Mouse (Mus musculus) left cerebral cortex, postnatal 36 days (tissue): Measurements from ENCODE around the gene Gm2a. TPM values are rescaled to one million over a fixed set of nuclear protein-coding genes. Genes with fewer than 3 reads are reported as not detected.
A peak's percentile ranks its signal among the peaks of the same experiment; 100 is the strongest.

Experiments used
- DNase-seq, 2 experiments: peaks; one replicate each; pipeline ENCODE4 v3.0.0; 2021 to 2022; ENCODE audit warnings: low spot score in 2 of 2, mixed read lengths in 1 of 2
- intact Hi-C: fragments of 180-260 bp; cut with DNase I; formaldehyde crosslinking; loops from one replicate; pipeline ENCODE4 v1.15.1; 2025
- total RNA-seq, 2 experiments: library from RNA; stranded (reverse); gene quantifications; 2 replicates each; pipeline ENCODE4 v1.2.3; 2021

Gene Gm2a
- total RNA-seq, result 10 to 100 TPM; 34.3 to 41.6 TPM

- intact Hi-C loops, result no loop called here
- DNase-seq, result peak; percentile 90 to 91
Observed at GRCm38 (mm10) chr11:55097463-55098188, at the start of gene Gm2a. Gene Gm2a (plus strand): TSS chr11:55098115.

DNA sequence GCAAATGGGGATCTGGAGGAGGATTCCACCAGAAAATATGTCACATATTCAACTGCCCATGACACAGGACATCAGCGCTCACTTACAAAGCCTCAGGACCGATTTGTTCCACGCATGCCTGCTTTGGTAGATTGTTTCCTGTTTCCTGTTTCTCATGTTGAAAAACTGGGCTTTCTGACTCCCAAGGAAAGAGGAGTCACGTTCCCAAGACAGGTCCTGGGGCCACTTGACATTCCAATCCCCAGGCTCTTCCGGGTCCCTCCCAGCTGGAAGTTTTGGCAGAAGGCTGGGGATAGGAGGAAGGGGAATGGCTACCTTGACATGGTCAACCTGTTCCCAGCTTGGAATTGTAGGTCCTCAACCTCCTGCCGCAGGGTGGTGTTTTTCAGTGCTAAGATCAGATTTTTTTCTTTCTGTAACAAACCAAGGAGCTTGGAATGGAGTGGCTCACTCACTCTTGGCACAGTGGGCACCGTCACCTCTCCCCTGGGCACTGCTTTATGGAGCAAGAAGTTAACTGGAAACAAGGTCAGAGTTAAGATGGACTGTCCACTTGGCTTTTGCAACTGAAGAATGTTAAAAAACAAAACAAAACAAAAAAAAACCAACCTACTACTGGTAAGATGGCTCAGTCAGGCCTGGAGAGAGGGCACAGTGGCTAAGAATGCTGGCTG, 46.9 kb upstream of the Gm2a start:
- intact Hi-C loops, result no loop called here
- no peak for DNase-seq

DNA sequence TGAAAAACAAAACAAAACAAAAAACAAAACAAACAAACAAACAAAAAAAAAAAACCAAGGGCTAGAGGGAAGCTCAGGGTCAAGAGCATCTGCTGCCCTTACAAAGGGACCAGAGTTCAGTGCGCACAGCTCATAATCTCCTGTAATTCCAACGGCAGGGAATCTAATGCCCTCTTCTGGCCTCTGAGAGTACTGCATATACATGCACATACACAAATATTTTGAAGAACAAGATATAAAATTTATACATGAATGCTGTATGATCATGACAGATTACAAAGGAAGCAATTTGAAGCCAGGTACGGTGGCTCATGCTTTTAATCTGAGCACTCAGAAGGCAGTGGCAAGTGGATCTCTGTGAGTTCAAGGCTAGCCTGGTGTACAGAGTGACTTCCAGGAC, 40.4 kb upstream of the Gm2a start:
- intact Hi-C loops, result no loop called here
- no peak for DNase-seq

DNA sequence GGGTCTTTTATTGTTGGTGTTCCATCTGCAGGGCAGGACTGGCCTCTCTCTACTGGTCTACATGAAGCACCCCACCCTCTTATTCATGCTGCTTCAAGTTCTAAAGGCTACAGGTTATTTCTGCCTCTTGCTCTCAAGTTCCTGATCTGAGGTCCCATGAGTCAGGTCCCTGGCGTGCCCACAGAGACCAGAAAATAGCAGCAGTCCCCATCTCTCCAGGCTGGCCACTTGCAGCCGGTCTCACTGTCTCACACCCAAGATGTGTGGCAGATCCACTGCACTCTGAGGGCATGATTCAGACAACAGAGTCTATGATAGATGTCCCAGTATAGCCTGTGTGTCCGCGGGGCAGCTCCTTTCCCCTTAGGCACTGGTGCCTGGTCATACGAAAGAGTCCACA, 37.1 kb upstream of the Gm2a start:
- DNase-seq, result no peak
- intact Hi-C loops, result no loop called here

DNA sequence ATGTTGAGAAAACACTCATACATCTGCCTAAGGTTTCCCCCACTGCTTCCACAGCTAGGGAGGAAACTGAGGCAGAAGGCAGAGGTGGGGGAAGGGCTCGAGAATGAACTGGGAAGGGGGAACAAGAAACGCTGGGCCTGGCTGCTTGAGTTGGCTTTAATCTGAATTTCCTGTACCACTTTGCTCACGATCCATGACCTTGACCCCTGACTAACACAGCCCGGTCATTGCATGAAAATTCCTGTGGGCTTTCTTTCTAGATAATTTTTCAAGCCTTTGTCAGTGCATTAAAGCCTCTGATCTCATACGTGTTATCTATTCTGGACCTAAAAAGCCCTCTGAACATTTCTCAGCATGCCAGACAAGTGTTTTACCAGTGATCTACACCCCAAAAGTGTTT, 35.1 kb upstream of the Gm2a start:
- no peak for DNase-seq
- intact Hi-C loops, result no loop called here

DNA sequence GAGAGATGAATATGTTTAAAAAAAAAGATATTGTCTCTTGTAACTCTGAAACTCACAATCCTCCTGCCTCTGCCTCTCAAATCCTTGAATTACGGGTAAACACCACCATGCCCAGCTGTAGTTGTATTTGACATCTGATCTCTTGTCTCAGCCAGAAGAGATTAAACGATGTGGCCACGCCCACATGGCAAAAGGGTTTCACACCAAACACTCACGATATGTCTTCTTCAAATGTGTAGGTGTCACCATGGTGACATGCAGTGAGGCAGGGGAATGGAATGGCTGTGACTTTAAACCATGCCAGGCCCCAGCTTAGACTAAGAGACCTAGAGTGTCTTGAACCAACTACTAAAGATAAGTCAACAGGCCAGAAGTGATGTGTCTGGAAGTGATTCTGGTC, 31.0 kb upstream of the Gm2a start:
- DNase-seq, result no peak
- intact Hi-C loops, result no loop called here

- intact Hi-C loops, result no loop called here
- DNase-seq, result no peak
Observed at GRCm38 (mm10) chr11:55069023-55069422, 28.9 kb upstream of the Gm2a start.

DNA sequence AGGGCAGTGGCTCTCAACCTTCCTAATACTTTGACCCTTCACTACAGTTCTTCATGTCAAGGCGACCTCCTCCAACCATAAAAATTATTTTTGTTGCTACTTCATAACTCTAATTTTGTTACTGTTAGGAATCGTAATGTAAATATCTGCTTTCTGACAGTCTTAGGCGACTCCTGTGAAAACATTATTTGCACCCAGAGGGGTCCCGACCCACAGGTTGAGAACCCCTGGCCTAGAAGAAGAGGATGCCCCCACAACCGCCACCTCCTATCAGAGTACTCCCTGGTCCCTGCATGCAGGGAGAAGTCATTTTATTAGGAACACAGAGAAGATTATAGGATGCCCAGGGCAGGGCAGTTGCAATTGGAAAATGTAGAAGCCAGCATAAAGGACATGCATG, 26.6 kb upstream of the Gm2a start:
- DNase-seq, result no peak
- intact Hi-C loops, result no loop called here

GRCm38 (mm10) chr11:55072467-55072866, 25.4 kb upstream of the Gm2a start:
- intact Hi-C loops, result no loop called here
- no peak for DNase-seq

- DNase-seq, result no peak
- intact Hi-C loops, result no loop called here
Observed at GRCm38 (mm10) chr11:55073191-55073590, 24.7 kb upstream of the Gm2a start.

- DNase-seq, result no peak
- intact Hi-C loops, result no loop called here
Observed at GRCm38 (mm10) chr11:55075602-55076001, 22.3 kb upstream of the Gm2a start.

- intact Hi-C loops, result no loop called here
- DNase-seq, result no peak
Observed at GRCm38 (mm10) chr11:55076234-55076633, 21.7 kb upstream of the Gm2a start.

DNA sequence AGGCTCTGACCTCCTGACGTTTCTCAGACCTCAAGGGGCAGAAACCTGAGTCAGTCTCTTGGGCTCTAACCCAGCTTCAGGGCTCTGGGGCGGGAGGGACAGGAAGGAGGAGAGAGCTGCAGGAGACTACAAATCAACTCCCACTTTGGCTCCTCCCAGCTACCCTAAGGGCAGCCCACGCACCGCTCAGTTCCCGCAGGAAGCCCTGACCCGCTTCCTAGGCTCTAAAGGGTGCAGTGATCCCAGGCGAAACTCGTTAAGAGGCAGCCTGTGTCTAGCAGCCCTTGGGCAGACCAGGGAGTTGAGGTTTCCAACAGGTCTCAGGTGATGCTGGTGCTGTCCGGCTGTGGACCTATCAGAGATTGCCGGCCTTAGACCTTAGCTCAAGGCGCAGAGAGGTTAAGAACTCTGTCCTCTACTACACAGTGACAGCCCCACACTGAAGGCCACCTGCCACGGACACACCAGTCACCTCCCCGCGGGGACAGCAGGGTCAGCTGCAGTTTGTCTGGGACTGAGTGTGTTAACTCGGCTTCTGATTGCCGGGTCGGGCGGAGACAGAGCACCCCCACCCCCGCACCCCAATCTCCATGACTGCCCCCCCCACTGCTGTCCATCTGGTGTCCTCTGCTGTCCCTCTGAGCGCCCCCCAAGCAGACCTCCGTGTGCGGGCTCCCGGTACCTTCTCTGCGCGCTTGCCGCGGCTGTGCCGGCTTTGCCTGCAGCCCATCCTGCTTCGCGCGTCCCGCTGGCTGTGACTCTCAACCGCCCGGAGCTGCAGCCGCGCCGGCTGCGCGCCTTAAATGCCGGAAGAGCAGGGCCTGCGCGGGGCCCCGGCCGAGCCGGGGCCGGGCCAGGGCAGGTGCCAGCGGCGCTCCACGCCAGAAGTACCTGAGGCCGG, 20.3 kb upstream of the Gm2a start, which contains the start of gene Ccdc69:
Gene Ccdc69 (minus strand): TSS at position 801 of the 901 bp plus-strand sequence.
- DNase-seq, result peak; percentile 18 to 22
- intact Hi-C loops, result no loop called here

GRCm38 (mm10) chr11:55078502-55078901, 19.4 kb upstream of the Gm2a start:
- no peak for DNase-seq
- intact Hi-C loops, result no loop called here

- no peak for DNase-seq
- intact Hi-C loops, result no loop called here
Observed at GRCm38 (mm10) chr11:55079180-55079579, 18.7 kb upstream of the Gm2a start.

- intact Hi-C loops, result no loop called here
- DNase-seq, result no peak
Observed at GRCm38 (mm10) chr11:55081206-55081605, 16.7 kb upstream of the Gm2a start.

DNA sequence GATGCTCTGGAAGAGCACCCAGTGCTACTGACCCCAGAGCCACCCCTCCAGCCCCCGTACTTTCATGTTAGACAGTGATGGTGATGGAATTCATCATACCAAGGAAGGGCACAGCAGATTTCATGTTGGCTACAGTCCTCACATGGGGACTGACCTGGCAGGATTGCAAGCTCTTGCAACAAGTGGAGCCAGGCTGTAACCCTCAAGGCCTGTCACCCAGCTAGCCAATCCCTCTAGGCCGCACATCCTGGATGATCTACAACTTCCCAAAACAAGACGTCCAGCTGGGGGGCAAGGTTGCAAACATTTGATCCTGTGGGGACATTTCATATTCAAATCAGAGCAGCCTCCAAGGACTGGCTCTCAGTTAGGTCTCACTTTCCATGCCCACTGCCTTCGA, 13.3 kb upstream of the Gm2a start:
- no peak for DNase-seq
- intact Hi-C loops, result loop anchor here (5.0 kb wide), 3 partner anchors 37 to 202 kb away; no protein-coding TSS in a partner anchor

DNA sequence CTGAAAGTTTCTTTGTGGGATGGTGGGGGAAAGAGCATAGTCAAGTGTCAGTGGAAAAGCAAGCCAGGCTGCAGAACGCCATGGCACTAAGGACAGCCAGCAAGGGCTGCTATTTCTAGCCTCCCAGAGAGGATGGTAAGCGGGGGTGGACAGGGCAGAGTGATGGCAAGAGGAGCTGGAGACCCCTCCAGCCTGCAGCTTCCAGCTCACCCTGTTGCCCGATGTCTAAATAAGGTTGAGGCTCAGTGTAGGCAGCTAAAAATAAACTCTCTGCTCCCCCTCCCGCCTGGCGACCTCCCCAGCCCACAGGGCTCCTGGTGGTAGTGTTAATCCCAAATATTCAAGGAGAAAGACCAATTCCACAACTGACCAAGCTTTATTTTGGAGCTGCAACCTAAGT, 12.5 kb upstream of the Gm2a start:
- no peak for DNase-seq
- intact Hi-C loops, result loop anchor here (5.0 kb wide), 3 partner anchors 38 to 203 kb away; no protein-coding TSS in a partner anchor

DNA sequence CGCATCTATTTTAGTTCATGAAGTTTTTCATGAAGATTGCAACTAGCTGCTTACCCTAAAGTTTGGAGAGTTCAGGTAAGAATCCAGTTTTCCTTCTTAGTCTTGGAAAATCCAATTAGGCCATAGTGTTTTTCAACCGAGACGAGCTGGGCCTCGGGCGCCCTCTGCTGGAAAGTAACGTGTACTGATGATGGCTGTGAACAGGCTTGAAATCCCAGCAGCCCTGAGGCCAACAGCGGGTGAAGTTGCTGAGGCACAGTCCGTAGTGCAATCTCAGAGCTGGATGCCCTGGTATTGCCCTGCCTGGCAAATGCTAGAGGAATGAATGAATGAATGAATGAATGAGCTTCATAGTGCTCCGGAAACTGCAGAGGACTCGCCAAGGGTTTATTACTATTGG, 10.9 kb upstream of the Gm2a start:
- peak; percentile 49 to 56 for DNase-seq
- intact Hi-C loops, result loop anchor here (1.0 to 5.0 kb wide), 4 partner anchors 40 to 205 kb away; no protein-coding TSS in a partner anchor

GRCm38 (mm10) chr11:55089892-55090291, 8.0 kb upstream of the Gm2a start:
- intact Hi-C loops, result loop anchor here (5.0 kb wide), 3 partner anchors 43 to 208 kb away; no protein-coding TSS in a partner anchor
- no peak for DNase-seq
